In the genomic region with DNA sequence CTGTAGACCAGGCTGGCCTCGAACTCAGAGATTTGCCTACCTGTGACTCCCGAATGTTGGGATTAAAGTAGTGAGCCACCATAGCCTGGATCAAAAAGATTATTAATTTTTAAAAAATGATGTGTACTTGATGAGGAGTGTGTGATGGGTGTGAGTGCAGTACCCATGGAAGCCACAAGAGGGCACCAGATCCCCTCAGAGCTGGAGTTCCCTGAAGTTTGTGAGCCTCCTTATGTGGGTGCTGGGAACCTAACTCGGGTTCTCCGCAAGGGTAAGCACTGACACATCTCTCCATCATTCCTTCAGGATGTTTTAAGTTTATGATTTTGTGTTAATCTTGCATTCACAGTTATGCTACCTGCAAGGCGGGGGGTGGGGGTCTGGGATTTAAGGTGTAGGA, we compare ENCODE assay signal across 16 mouse cellular contexts. TPM values are rescaled to one million over a fixed set of nuclear protein-coding genes. Genes with fewer than 3 reads are reported as not detected.
DNase-seq lines count a peak whose midpoint lies in the region; ATAC-seq and TF ChIP-seq lines count a peak whose summit lies in the region.
"Had no signal": no experiment of that assay in that cellular context is flagged by ENCODE, and none has a peak within 500 bp of the region (broad histone marks: within the 10 kb centered on the region; RNA-seq: fewer than 3 reads in every experiment).

No protein-coding gene starts in this region.

- H3K36me3 ChIP-seq in thymus, adult 2 months (ENCODE audit: control insufficient read depth, insufficient read depth, low read length), result no peaks in the 10 kb centered on the region
- H3K36me3 ChIP-seq in stomach, postnatal 0 days (ENCODE audit: control insufficient read depth, insufficient read depth, low read length), result peaks cover 5% of the 10 kb centered on the region; the same call in 1 of the 2 replicates

- H3K27me3 ChIP-seq in thymus, adult 2 months (ENCODE audit: control insufficient read depth, insufficient read depth, low read length), result no peaks in the 10 kb centered on the region
- H3K27me3 ChIP-seq in stomach, postnatal 0 days (ENCODE audit: control insufficient read depth, insufficient read depth, low read length), result no peaks in the 10 kb centered on the region
- H3K27me3 ChIP-seq: heart, embryonic 12.5 days; limb, embryonic 15.5 days; neural tube, embryonic 12.5 days had no signal

- peak; percentile 70 for TF ChIP-seq CTCF in layer of hippocampus, adult 2 months (conservative IDR thresholded peaks at IDR 0.05)
- TF ChIP-seq CTCF in thymus, adult 2 months (IDR thresholded peaks at IDR 0.05; ENCODE audit: borderline replicate concordance, control insufficient read depth, extremely low read depth, insufficient read depth, low read length, poor library complexity), result 0 out of 2 replicates have a peak, but pooled peaks have one; percentile 45
- peak; percentile 60 for TF ChIP-seq CTCF in stomach, postnatal 0 days (IDR thresholded peaks at IDR 0.05; ENCODE audit: low read depth)

- no peak for TF ChIP-seq EP300 in stomach, postnatal 0 days (optimal IDR thresholded peaks at IDR 0.05)

- no peak overlapping the region for H3K4me3 ChIP-seq in layer of hippocampus, adult 2 months
- H3K4me3 ChIP-seq in thymus, adult 2 months (ENCODE audit: control insufficient read depth, insufficient read depth, low read length), result no peak overlapping the region
- no peak overlapping the region for H3K4me3 ChIP-seq in stomach, postnatal 0 days (ENCODE audit: low read depth, low read length)
- H3K4me3 ChIP-seq: heart, embryonic 12.5 days; hindbrain, embryonic 10.5 days; limb, embryonic 15.5 days; neural tube, embryonic 12.5 days had no signal

- no peak overlapping the region for H3K4me2 ChIP-seq in stomach, postnatal 0 days (replicated peaks; ENCODE audit: low read depth)
- H3K4me2 ChIP-seq: heart, embryonic 12.5 days; limb, embryonic 15.5 days; neural tube, embryonic 12.5 days had no signal

- no peak for DNase-seq in layer of hippocampus, adult 2 months (ENCODE audit: low spot score in 2 of 2)
- no peak for DNase-seq in layer of hippocampus, postnatal 14 days (ENCODE audit: low spot score in 2 of 2)
- DNase-seq in thymus, adult 2 months, result no peak
- no peak for DNase-seq in thymus, postnatal 25 days
- DNase-seq in ZHBTc4 (ENCODE audit: low read depth, low spot score), result peak; percentile 65
- DNase-seq in stomach, postnatal 0 days (ENCODE audit: low spot score), result no peak
- DNase-seq in layer of hippocampus, adult 9-10 months (ENCODE audit: low spot score), result no peak
- DNase-seq: adrenal gland, postnatal 14 days; cerebellum, adult 11-12 months; kidney, adult 9 months; right cerebral cortex, postnatal 14 days had no signal

- no peak for ATAC-seq in stomach, postnatal 0 days (ENCODE audit: low FRiP score, low TSS enrichment)
- ATAC-seq in megakaryocyte, adult 5-6 weeks (ENCODE audit: poor library complexity, severe bottlenecking), result no peak

- TF ChIP-seq POLR2A in thymus, adult 2 months (IDR thresholded peaks at IDR 0.05; ENCODE audit: control insufficient read depth, extremely low read depth, insufficient read depth, low read length, poor library complexity), result no peak

- no peaks in the 10 kb centered on the region for H3K9me3 ChIP-seq in stomach, postnatal 0 days (ENCODE audit: control insufficient read depth, low read length)

- H3K9ac ChIP-seq in stomach, postnatal 0 days (ENCODE audit: low read length), result no peak overlapping the region
- H3K9ac ChIP-seq: heart, embryonic 12.5 days; limb, embryonic 15.5 days; neural tube, embryonic 12.5 days had no signal

- H3K27ac ChIP-seq in layer of hippocampus, adult 2 months, result no peak overlapping the region
- H3K27ac ChIP-seq in thymus, adult 2 months (ENCODE audit: control insufficient read depth, insufficient read depth, low read length), result no peak overlapping the region
- H3K27ac ChIP-seq in stomach, postnatal 0 days (replicated peaks), result no peak overlapping the region
- H3K27ac ChIP-seq: hindbrain, embryonic 10.5 days; limb, embryonic 15.5 days; neural tube, embryonic 12.5 days had no signal

- 98% methylated on average over 5 of the region's 5 CpGs for WGBS in thymus, adult 2 months
- WGBS in stomach, postnatal 0 days, result 94% methylated on average over 5 of the region's 5 CpGs

- H3K4me1 ChIP-seq in thymus, adult 2 months (replicated peaks; ENCODE audit: control insufficient read depth, insufficient read depth, low read length), result no peaks in the 10 kb centered on the region
- H3K4me1 ChIP-seq in stomach, postnatal 0 days (replicated peaks; ENCODE audit: control insufficient read depth, insufficient read depth), result no peaks in the 10 kb centered on the region
- H3K4me1 ChIP-seq: heart, embryonic 12.5 days; hindbrain, embryonic 10.5 days; limb, embryonic 15.5 days; neural tube, embryonic 12.5 days had no signal

RNA-seq across cellular contexts. Expression of a gene that starts 8.1 kb away (rescaled TPM):
- 10 to 100 TPM; 10.9 to 11.4 TPM for total RNA-seq in layer of hippocampus, adult 2 months (2021)
- total RNA-seq in layer of hippocampus, postnatal 14 days (2021), result 10 to 100 TPM; 13.1 to 13.7 TPM
- 55.1 and 57.5 TPM in 2 replicates for polyA plus RNA-seq in thymus, adult 2 months (2012; rRNA removed)
- polyA plus RNA-seq in stomach, postnatal 0 days (2015; fragmentation: Nextera tagmentation; extraction: Ambion mirVana), result 32.0 and 33.9 TPM in 2 replicates
- 101 and 111 TPM in 2 replicates for total RNA-seq in megakaryocyte, adult 5-6 weeks (2015)
- 63.9 and 70.8 TPM in 2 replicates for total RNA-seq in megakaryocyte, adult 5-6 weeks (2017)

RNA-seq across cellular contexts. Expression of a gene that starts 18.1 kb away (rescaled TPM):
- 10 to 100 TPM; 18.2 to 27.3 TPM for total RNA-seq in layer of hippocampus, adult 2 months (2021)
- total RNA-seq in layer of hippocampus, postnatal 14 days (2021), result 10 to 100 TPM; 19.2 to 21.5 TPM
- polyA plus RNA-seq in thymus, adult 2 months (2012; rRNA removed), result 33.0 and 40.4 TPM in 2 replicates
- 27.3 and 36.1 TPM in 2 replicates for polyA plus RNA-seq in stomach, postnatal 0 days (2015; fragmentation: Nextera tagmentation; extraction: Ambion mirVana)
- total RNA-seq in megakaryocyte, adult 5-6 weeks (2015), result 20.2 and 29.5 TPM in 2 replicates
- 21.3 and 25.7 TPM in 2 replicates for total RNA-seq in megakaryocyte, adult 5-6 weeks (2017)

RNA-seq across cellular contexts. Expression of a gene that starts 18.1 kb away (rescaled TPM):
- 10 to 100 TPM; 35.6 to 35.7 TPM for total RNA-seq in layer of hippocampus, adult 2 months (2021)
- 10 to 100 TPM; 29.9 to 34.0 TPM for total RNA-seq in layer of hippocampus, postnatal 14 days (2021)
- 17.0 and 17.5 TPM in 2 replicates for polyA plus RNA-seq in thymus, adult 2 months (2012; rRNA removed)
- polyA plus RNA-seq in stomach, postnatal 0 days (2015; fragmentation: Nextera tagmentation; extraction: Ambion mirVana), result 26.0 and 26.4 TPM in 2 replicates
- 49.4 and 54.0 TPM in 2 replicates for total RNA-seq in megakaryocyte, adult 5-6 weeks (2015)
- total RNA-seq in megakaryocyte, adult 5-6 weeks (2017), result 48.3 and 53.8 TPM in 2 replicates

Comparison
In these comparisons a context has a peak if more than half of its experiments do, and no peak if none do; other contexts are left out.
1. RNA of a gene that starts 8.1 kb away (total RNA-seq): 63.9 to 111 TPM in megakaryocyte, adult 5-6 weeks; 13.1 to 13.7 TPM in layer of hippocampus, postnatal 14 days and 10.9 to 11.4 TPM in layer of hippocampus, adult 2 months; every median in the first group is over 4 times any median in the second.
2. Peak in every context shown above with its lines, with median percentiles within 50 percentile points of each other: CTCF ChIP-seq.